Mouse (Mus musculus): ENCODE measurements around the gene Zcchc8. TPM values are rescaled to one million over a fixed set of nuclear protein-coding genes. Genes with fewer than 3 reads are reported as not detected.
A peak's percentile ranks its signal among the peaks of the same experiment; 100 is the strongest.

Zcchc8 gene
- total RNA-seq, 2 experiments from 2014 or later, result 10.8 to 16.1 TPM

GRCm38 (mm10) chr5:123684221-123685144, 36.4 kb downstream of the Zcchc8 start, which contains the start of gene Clip1:
Gene Clip1 (minus strand): TSS chr5:123684618.
- peak; percentile 73 for ATAC-seq (replicated peaks; ENCODE audit: low FRiP score, poor library complexity, severe bottlenecking)

GRCm38 (mm10) chr5:123683377-123684220, 37.3 kb downstream of the Zcchc8 start:
- ATAC-seq (replicated peaks; ENCODE audit: low FRiP score, poor library complexity, severe bottlenecking), result peak; percentile 58

- ATAC-seq (replicated peaks; ENCODE audit: low FRiP score, poor library complexity, severe bottlenecking), result no peak
These were observed 37.9 kb downstream of the Zcchc8 start for GRCm38 (mm10) chr5:123683043-123683376.

- no peak for ATAC-seq (replicated peaks; ENCODE audit: low FRiP score, poor library complexity, severe bottlenecking)
These were observed 38.5 kb downstream of the Zcchc8 start for GRCm38 (mm10) chr5:123682372-123682771.

- ATAC-seq (replicated peaks; ENCODE audit: low FRiP score, poor library complexity, severe bottlenecking), result no peak
These were observed 41.2 kb downstream of the Zcchc8 start for GRCm38 (mm10) chr5:123679546-123680263.

- no peak for ATAC-seq (replicated peaks; ENCODE audit: low FRiP score, poor library complexity, severe bottlenecking)
These were observed 41.8 kb downstream of the Zcchc8 start for GRCm38 (mm10) chr5:123679106-123679505.

GRCm38 (mm10) chr5:123675717-123676116, 45.2 kb downstream of the Zcchc8 start:
- no peak for ATAC-seq (replicated peaks; ENCODE audit: low FRiP score, poor library complexity, severe bottlenecking)

- no peak for ATAC-seq (replicated peaks; ENCODE audit: low FRiP score, poor library complexity, severe bottlenecking)
These were observed 45.7 kb downstream of the Zcchc8 start for GRCm38 (mm10) chr5:123675221-123675620.

- no peak for ATAC-seq (replicated peaks; ENCODE audit: low FRiP score, poor library complexity, severe bottlenecking)
These were observed 49.5 kb downstream of the Zcchc8 start for GRCm38 (mm10) chr5:123671473-123671820.

GRCm38 (mm10) chr5:123670800-123671472, 50.0 kb downstream of the Zcchc8 start:
- peak; percentile 68 for ATAC-seq (replicated peaks; ENCODE audit: low FRiP score, poor library complexity, severe bottlenecking)

- ATAC-seq (replicated peaks; ENCODE audit: low FRiP score, poor library complexity, severe bottlenecking), result peak; percentile 64
These were observed 50.7 kb downstream of the Zcchc8 start for GRCm38 (mm10) chr5:123669991-123670799.

- ATAC-seq (replicated peaks; ENCODE audit: low FRiP score, poor library complexity, severe bottlenecking), result no peak
These were observed 53.0 kb downstream of the Zcchc8 start for GRCm38 (mm10) chr5:123667915-123668314.

GRCm38 (mm10) chr5:123665956-123666355, 54.9 kb downstream of the Zcchc8 start:
- ATAC-seq (replicated peaks; ENCODE audit: low FRiP score, poor library complexity, severe bottlenecking), result no peak

GRCm38 (mm10) chr5:123664329-123664728, 56.6 kb downstream of the Zcchc8 start:
- no peak for ATAC-seq (replicated peaks; ENCODE audit: low FRiP score, poor library complexity, severe bottlenecking)

GRCm38 (mm10) chr5:123662059-123662458, 58.8 kb downstream of the Zcchc8 start:
- ATAC-seq (replicated peaks; ENCODE audit: low FRiP score, poor library complexity, severe bottlenecking), result no peak

- no peak for ATAC-seq (replicated peaks; ENCODE audit: low FRiP score, poor library complexity, severe bottlenecking)
These were observed 59.3 kb downstream of the Zcchc8 start for GRCm38 (mm10) chr5:123661602-123662001.

- ATAC-seq (replicated peaks; ENCODE audit: low FRiP score, poor library complexity, severe bottlenecking), result no peak
These were observed 63.2 kb downstream of the Zcchc8 start for GRCm38 (mm10) chr5:123657651-123658050.

GRCm38 (mm10) chr5:123654937-123655336, 66.0 kb downstream of the Zcchc8 start:
- no peak for ATAC-seq (replicated peaks; ENCODE audit: low FRiP score, poor library complexity, severe bottlenecking)

- no peak for ATAC-seq (replicated peaks; ENCODE audit: low FRiP score, poor library complexity, severe bottlenecking)
These were observed 67.6 kb downstream of the Zcchc8 start for GRCm38 (mm10) chr5:123653287-123653801.

Data from erythroblast, adult 5-6 weeks (primary cell).